Mouse (Mus musculus) C2C12 (cell line): ENCODE data around the gene Pde6d. TPM values are rescaled to one million over a fixed set of nuclear protein-coding genes. Genes with fewer than 3 reads are reported as not detected.

Experiments
- H3K27me3 ChIP-seq: one replicate; pipeline ENCODE4 v1.6.1; 2011; ENCODE audit not compliant: control insufficient read depth, insufficient read depth, insufficient read length
- H3K36me3 ChIP-seq: one replicate; pipeline ENCODE4 v1.6.1; 2011; ENCODE audit not compliant: control insufficient read depth, insufficient read depth
- H3K4me3 ChIP-seq: one replicate; pipeline ENCODE4 v1.5.1; 2011; ENCODE audit warnings: mild to moderate bottlenecking, control low read depth; ENCODE audit not compliant: poor library complexity, insufficient read depth, severe bottlenecking
- H3K79me2 ChIP-seq: one replicate; pipeline ENCODE4 v1.6.1; 2011; ENCODE audit not compliant: control insufficient read depth, insufficient read depth
- H3K79me3 ChIP-seq: one replicate; pipeline ENCODE4 v1.6.1; 2011; ENCODE audit warnings: low read depth, control low read depth
- H3ac ChIP-seq: one replicate; pipeline ENCODE3; 2011; ENCODE audit warnings: low read depth; ENCODE audit not compliant: control insufficient read depth, insufficient read length
- CEBPB ChIP-seq: IDR thresholded peaks from one replicate; pipeline ENCODE4 v1.6.1; 2011; ENCODE audit warnings: low read depth, mild to moderate bottlenecking, control low read depth, moderate library complexity
- CTCF ChIP-seq: IDR thresholded peaks from one replicate; pipeline ENCODE4 v1.5.1; 2011; ENCODE audit not compliant: control insufficient read depth, insufficient read depth, insufficient read length
- FOSL1 ChIP-seq: IDR thresholded peaks from one replicate; pipeline ENCODE4 v1.8.0; 2011; ENCODE audit warnings: mild to moderate bottlenecking, low read length; ENCODE audit not compliant: poor library complexity, insufficient read depth, severe bottlenecking
- MAX ChIP-seq: IDR thresholded peaks from one replicate; pipeline ENCODE4 v1.6.1; 2011; ENCODE audit warnings: mild to moderate bottlenecking, control low read depth
- MYOD1 ChIP-seq: IDR thresholded peaks from one replicate; pipeline ENCODE4 v1.6.1; 2011; ENCODE audit warnings: low read depth; ENCODE audit not compliant: control insufficient read depth, insufficient read length
- MYOG ChIP-seq: IDR thresholded peaks from one replicate; pipeline ENCODE4 v1.6.1; 2011; ENCODE audit not compliant: control insufficient read depth, insufficient read length; ENCODE audit errors: extremely low read depth
- USF1 ChIP-seq: IDR thresholded peaks from one replicate; pipeline ENCODE4 v1.6.1; 2011; ENCODE audit warnings: low read depth, mild to moderate bottlenecking, control low read depth, moderate library complexity
- polyA plus RNA-seq: library from polyadenylated mRNA; unstranded; fragments of >200 nt; fragmentation: generic; extraction: Trizol; gene quantifications from one replicate; pipeline ENCODE4 v1.2.1, GENCODE M21; 2012; ENCODE audit warnings: missing spikeins

The Pde6d gene
- polyA plus RNA-seq, 1 experiment = 41.8 TPM

DNA sequence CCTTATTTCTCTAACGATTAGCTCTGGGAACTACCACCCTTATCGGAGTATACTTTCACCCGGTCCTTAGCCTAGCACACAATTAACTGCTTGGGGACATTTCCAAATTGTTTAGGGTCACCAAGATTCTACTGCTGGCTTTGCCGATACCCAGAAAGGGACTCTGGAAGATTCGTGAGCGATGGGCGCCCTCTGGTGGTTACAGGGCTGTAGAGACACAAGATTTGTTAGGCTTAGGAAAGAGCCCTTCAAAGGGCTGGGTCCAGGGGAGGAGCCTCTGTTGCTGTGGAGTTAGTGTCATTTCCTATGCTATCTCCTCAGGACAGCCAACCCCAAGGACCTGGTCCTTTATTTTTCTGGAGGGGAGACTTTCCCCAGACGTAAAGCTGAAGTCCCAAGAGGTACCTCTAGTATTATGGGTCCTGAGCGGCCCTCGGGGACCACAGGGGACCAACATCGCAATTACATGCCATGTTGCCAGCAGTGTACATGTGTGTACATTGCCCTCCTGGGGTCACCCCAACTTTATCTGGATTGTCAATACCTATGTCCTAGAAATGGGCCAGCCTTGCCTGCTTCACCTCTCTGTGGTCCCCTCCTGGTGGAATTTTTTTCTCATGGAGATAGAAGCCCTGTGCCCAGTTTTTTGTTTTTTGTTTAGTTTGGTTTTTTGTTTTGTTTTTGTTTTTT, 49.9 kb downstream of the Pde6d start:
- no peak overlapping the region for H3ac ChIP-seq
- peaks cover 60% of the 10 kb centered on the region for H3K79me2 ChIP-seq
- H3K4me3 ChIP-seq = no peak overlapping the region
- H3K36me3 ChIP-seq = peaks cover 45% of the 10 kb centered on the region
- peaks cover 36% of the 10 kb centered on the region for H3K79me3 ChIP-seq
- TF ChIP-seq CTCF (peak; percentile 67), MYOD1 (no peak)
- H3K27me3 ChIP-seq = no peaks in the 10 kb centered on the region

DNA sequence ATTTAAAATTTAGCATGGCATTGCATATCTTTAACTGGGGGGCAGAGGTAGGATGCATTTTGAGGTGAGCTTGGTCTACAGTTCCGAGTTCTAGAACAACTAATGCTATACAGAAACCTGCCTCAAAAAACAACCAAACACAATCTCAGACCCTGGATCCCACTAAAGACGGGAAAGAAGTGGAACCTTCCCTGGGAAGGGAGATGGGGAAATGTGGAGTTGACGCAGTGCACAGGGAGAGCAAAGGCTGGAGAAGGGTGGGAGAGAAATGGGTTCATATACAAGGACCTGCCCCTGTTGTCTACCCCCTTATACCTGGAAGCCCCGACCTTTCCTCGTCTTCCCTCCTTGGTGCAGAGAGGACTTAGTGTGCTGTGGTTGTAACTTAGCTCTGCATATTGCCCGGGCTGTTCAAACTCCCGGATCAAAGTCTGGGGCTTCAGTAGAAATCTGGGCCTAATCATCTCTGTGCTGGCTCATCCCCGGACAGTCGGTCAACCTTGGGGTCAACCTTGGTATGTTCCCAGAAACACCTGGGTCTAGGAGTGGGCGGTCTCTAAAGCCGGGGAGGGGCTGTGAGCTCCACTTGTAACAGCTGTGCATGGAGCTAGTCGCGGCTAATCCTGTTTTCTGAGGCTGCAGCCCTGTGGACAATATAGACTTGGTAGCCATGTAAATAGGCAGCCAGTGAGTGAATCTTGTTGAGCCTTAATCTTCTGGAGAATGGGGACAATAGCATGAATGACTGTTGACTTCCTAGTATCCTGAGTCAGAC, 50.7 kb downstream of the Pde6d start:
- Histone ChIP-seq H3K27me3 (no peaks in the 10 kb centered on the region), H3K36me3 (peaks cover 45% of the 10 kb centered on the region), H3ac (no peak overlapping the region), H3K79me2 (peaks cover 68% of the 10 kb centered on the region), H3K4me3 (no peak overlapping the region), H3K79me3 (peaks cover 44% of the 10 kb centered on the region)
- TF ChIP-seq FOSL1 = no peak
- no peak for TF ChIP-seq CTCF
- no peak for TF ChIP-seq MYOD1
- TF ChIP-seq MAX = no peak
- no peak for TF ChIP-seq MYOG
- no peak for TF ChIP-seq CEBPB
- no peak for TF ChIP-seq USF1

DNA sequence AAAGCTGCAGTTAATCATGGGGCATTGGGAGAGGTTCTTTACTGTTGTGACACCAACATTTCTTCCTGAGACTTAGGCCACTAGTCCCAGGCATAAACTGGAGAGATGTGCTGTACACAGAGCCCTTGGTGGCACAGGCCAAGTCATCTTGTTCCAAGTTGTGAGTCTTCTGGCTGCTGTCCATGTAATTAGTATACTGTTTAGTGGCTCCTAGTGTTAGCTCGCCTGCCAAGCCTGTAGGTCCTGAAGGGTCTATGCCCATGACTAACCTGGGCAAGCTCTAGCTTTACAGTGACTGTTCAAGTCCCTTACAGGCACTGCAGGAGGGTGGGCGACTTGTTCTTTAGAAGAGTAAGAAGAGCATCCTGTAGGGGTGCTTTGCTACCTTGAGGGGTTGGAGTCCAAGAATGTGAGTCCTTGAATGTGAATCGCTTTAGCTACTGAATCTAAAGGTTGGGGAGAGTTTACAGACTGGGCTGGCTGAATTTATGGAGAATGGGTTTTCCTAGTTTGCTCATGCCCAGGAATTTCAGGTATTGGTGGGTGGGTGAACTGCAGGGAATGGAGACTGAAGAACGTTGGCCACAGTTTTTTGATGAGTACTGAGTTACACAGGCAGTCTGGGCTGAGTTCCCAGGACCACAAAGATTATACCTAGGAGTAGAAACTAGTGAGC, 51.4 kb downstream of the Pde6d start:
- TF ChIP-seq MYOG (no peak), MYOD1 (no peak), USF1 (no peak)
- no peak overlapping the region for H3K4me3 ChIP-seq
- H3K79me2 ChIP-seq = peaks cover 71% of the 10 kb centered on the region
- no peaks in the 10 kb centered on the region for H3K27me3 ChIP-seq
- peak overlapping the region; percentile 2 for H3ac ChIP-seq
- H3K36me3 ChIP-seq = peaks cover 45% of the 10 kb centered on the region
- peaks cover 45% of the 10 kb centered on the region for H3K79me3 ChIP-seq

DNA sequence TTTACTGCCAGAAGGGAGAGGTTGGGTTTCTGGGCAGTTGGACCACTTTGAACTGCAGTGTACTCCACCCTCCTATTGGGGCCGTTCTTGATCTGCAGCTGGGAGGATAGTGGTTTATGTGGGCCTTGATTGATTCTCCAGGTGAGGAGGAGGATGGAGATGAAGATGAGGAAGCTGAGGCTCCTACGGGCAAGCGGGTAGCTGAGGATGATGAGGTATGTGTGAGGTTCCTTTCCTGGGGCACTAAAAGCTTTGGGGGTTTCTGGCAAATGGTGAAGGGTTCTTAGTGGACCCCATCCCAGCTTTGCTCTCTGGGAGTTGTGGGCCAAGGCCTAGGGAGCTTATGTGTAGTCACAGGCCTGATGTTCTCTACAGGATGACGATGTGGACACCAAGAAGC, 52.8 kb downstream of the Pde6d start:
- peaks cover 71% of the 10 kb centered on the region for H3K79me2 ChIP-seq
- H3K27me3 ChIP-seq = no peaks in the 10 kb centered on the region
- peaks cover 45% of the 10 kb centered on the region for H3K36me3 ChIP-seq
- H3K79me3 ChIP-seq = peaks cover 45% of the 10 kb centered on the region
- peak overlapping the region; percentile 32 for H3ac ChIP-seq
- peak overlapping the region; percentile 98 for H3K4me3 ChIP-seq
- TF ChIP-seq USF1 = no peak
- TF ChIP-seq CTCF = no peak
- no peak for TF ChIP-seq FOSL1
- TF ChIP-seq MYOD1 = no peak
- TF ChIP-seq MAX = no peak
- TF ChIP-seq CEBPB = no peak
- TF ChIP-seq MYOG = no peak

DNA sequence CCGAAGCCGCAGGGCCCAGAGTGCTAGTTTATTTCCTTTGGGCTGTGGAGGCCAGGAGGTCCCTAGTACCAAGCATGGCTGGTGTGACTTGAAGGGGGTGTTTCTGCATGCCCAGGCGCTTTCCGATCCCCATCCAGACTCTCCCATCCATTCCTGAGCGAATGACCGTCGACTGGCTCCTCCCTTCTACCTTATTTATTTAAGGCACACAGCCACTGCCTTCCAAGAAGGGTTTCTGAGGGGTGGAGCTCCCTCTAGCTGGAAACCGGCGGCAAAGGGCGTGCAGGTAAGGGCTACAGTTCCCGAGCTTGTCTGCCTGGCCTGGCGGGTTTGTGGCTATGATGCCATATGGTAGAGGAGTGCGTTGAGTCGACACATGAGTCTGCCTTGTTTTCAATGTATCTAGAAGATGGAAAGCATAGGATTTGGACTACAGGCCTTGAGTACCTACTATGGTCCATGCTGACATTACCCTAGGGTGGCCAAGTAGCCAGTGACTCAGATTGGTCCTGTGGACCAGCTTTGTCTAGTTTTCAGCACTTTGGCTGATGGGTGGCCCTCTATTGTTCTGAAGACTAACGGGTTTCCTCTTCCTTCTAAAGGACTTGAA, 53.8 kb downstream of the Pde6d start:
- TF ChIP-seq MAX = no peak
- no peak for TF ChIP-seq USF1
- Histone ChIP-seq H3K36me3 (peaks cover 45% of the 10 kb centered on the region), H3ac (peak overlapping the region; percentile 99), H3K4me3 (peak overlapping the region; percentile 98), H3K79me3 (peaks cover 45% of the 10 kb centered on the region), H3K27me3 (no peaks in the 10 kb centered on the region), H3K79me2 (peaks cover 68% of the 10 kb centered on the region)
